Mouse (Mus musculus): Measurements from ENCODE around the gene Chst15. TPM values are rescaled to one million over a fixed set of nuclear protein-coding genes. Genes with fewer than 3 reads are reported as not detected.
A peak's percentile ranks its signal among the peaks of the same experiment; 100 is the strongest.

Gene Chst15
- total RNA-seq, 2 experiments from 2014 or later = 4.6 to 22.1 TPM

GRCm38 (mm10) chr7:132269661-132270060, 47.4 kb downstream of the Chst15 start:
- ATAC-seq (replicated peaks; ENCODE audit: poor library complexity, severe bottlenecking) = no peak

DNA sequence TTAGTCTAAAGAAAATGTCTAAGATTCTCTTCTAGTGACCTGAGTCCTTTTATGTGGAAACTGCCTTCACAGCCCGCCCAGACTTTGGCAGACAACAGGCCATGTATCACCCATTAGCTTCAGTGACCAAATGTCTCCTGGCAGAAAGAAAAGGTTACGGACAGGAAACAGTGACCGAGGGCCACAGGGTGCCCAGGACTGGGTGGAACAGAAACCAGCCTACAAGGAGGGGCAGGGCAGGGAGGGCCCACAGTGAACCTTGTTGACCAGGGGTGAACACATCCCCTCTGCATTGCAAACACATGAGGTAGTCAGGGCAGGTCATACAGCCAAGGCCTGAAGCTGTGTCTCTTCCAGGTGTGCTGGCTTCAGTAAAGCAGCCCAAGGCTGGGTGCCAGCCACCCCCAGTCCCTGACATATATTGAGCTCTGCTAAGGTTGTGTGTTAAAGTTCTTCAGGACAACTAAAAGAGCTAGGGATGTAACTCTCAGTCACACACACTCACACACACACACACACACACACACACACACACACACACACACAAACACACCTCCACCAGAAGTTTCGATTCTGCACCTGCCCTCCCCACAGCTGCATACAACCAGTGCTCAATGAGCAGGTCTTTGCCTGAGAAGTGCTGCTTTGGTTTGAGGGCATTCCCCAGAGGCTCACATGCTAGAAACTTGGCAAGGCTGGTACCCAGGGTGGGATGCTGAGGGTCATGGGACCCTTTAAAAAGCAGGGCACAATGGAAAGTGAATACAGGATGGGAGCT, 49.1 kb downstream of the Chst15 start:
- ATAC-seq (replicated peaks; ENCODE audit: poor library complexity, severe bottlenecking) = no peak

GRCm38 (mm10) chr7:132264763-132265162, 52.3 kb downstream of the Chst15 start:
- no peak for ATAC-seq (replicated peaks; ENCODE audit: poor library complexity, severe bottlenecking)

DNA sequence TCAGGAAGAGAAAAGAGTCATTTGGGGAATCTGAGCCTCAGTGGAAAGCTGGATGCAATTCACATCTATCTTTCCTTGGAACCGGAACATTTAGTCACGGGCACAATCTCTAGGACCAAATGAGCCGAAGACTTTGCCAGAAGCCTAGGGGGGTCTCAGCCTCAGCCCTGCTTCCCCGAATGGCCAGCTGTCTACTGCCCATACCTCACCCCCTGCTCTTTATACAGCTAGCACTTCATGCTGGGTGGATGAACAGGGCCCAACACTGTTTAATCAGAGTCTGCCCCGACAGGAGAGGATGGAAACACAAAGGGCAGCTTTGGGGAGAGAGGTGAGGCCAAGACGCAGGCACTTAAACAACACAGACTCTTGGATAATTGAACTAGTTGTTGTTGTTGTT, 53.8 kb downstream of the Chst15 start:
- ATAC-seq (replicated peaks; ENCODE audit: poor library complexity, severe bottlenecking) = no peak

DNA sequence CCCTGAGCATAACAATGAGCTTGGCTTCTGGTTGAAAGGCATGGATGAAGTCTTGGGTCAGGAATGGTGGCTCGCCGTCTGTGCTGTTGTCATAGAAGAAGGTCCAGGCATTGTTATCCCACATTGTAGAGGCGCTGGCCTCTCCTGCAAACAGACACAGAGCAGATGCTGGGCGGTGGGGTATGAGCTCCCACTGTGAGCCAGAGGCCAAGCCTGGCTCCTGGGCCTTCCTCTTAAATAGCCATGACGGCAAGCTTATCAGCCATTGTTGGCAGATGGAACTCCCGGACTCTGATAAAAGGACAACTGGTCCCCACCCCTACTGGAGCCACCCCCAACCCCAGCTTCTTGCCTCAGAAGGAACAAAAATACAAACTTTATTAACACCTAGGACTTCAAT, 54.3 kb downstream of the Chst15 start:
- ATAC-seq (replicated peaks; ENCODE audit: poor library complexity, severe bottlenecking) = no peak

GRCm38 (mm10) chr7:132261885-132262284, 55.1 kb downstream of the Chst15 start:
- no peak for ATAC-seq (replicated peaks; ENCODE audit: poor library complexity, severe bottlenecking)

DNA sequence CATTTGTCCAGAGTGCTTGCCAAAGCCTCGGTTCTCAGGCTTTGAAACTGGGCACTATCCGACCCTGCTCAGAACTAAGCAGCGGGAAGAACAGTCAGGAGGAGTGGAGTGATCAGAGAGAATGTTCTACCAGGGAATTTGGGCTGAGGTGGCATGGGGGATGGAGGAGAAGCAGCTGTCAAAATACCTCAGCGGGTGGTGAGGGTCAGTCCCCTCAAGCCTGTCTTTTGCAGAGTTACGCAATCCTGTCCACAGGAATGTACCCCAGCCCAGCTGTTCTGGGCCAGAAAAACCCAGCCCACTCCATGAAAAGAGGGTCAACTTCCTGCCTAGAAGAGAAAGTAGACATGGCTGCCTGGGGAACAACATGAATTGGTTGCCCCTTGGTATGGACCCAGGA, 56.4 kb downstream of the Chst15 start:
- no peak for ATAC-seq (replicated peaks; ENCODE audit: poor library complexity, severe bottlenecking)

DNA sequence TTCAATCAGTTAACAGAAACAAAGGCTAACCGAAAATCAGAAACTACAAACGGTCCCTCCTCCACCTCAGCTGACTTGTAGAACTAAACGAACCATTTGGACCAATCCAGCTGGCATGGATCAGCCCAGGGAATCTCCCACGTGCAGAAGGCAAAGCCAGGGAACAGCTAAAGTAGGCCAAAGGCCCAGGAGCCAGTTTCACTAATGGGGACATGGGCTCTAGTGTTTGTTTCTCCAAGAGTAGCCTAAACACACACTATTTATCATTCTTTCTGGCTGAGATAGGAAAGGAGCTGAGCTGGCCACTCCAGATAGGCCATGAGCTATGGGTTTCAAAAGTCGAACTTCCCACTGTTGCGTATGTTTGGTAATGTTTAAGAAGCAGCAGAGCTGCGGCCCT, 58.2 kb downstream of the Chst15 start:
- ATAC-seq (replicated peaks; ENCODE audit: poor library complexity, severe bottlenecking) = no peak

GRCm38 (mm10) chr7:132258216-132258615, 58.8 kb downstream of the Chst15 start:
- no peak for ATAC-seq (replicated peaks; ENCODE audit: poor library complexity, severe bottlenecking)

DNA sequence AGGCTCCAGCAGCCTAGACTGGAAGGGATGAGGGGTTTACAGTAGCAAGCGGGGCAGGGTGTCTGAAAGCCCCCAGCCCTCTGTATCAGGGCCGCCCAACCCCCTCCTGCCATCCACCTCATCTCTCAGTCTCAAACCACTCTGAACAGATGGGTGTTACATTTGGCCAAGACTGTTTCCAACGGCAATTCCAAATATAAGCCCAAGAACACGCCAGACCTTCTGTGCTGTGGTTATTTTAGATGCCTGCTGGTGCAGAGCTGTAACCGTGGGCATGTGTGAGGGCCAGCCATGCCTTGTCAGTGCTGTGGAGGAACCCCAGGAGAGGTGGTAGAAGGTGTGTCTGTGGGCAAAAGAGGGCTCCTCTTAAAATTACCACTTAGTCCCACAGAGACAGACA, 63.5 kb downstream of the Chst15 start:
- ATAC-seq (replicated peaks; ENCODE audit: poor library complexity, severe bottlenecking) = no peak

DNA sequence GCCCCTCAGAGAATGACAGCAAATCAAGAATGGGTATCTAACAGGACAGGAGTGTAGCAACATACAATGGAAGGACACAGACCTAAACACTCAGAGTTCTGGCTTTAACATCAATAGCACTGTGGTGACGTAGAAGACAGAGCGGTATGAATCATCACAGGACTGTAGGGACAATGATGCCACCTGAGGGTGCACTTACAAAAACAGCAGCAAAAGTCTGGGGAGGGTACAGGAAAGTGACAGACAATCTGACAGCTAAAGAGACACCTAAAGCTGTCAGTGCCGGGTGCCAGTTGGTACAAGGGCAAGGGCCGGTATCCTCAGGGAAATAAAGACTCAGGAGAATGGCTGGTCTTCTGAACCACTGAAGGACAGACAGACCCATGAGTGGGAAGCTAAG, 64.0 kb downstream of the Chst15 start:
- no peak for ATAC-seq (replicated peaks; ENCODE audit: poor library complexity, severe bottlenecking)

GRCm38 (mm10) chr7:132249563-132250119, 67.4 kb downstream of the Chst15 start:
- ATAC-seq (replicated peaks; ENCODE audit: poor library complexity, severe bottlenecking) = no peak

GRCm38 (mm10) chr7:132247567-132247966, 69.5 kb downstream of the Chst15 start:
- no peak for ATAC-seq (replicated peaks; ENCODE audit: poor library complexity, severe bottlenecking)

DNA sequence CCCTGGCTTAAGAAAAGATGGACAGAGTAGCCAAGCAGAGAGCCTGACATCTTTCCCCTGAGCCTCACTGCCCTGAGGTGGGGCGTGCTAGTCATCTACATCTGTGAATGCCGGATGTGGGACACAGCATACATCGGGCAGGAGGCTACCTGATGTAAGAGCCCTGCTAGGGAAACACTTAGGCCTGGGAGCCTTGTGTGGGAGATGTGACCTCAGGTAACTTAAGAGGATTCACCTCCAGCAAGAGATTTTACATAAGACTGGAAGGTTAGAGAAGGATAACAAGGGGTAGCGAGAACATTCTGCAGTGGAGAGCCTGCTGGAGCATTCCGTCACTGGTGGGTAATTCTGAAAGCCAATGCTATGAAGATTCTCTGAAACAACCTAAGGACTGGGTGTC, 69.9 kb downstream of the Chst15 start:
- no peak for ATAC-seq (replicated peaks; ENCODE audit: poor library complexity, severe bottlenecking)

DNA sequence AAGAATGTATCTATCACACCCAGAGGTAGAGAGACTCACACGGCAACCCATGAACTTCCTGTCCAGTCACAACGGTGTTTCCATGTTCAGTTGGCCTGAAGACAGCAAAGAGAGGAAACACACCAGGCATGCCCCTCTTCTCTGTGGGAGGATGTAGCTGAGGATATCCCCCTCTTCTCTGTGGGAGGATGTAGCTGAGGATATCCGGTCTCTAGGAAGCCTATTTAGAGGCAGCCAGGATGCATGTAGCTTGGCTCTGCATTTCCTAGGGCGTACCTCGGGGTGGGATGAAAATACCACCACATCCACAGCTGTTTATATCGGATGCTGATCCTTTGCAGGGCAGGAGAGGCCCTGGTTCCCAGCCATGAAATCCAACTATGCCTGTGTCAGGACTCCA, 71.3 kb downstream of the Chst15 start:
- no peak for ATAC-seq (replicated peaks; ENCODE audit: poor library complexity, severe bottlenecking)

- ATAC-seq (replicated peaks; ENCODE audit: poor library complexity, severe bottlenecking) = no peak
Observed at GRCm38 (mm10) chr7:132244637-132245036, 72.4 kb downstream of the Chst15 start.

GRCm38 (mm10) chr7:132243225-132243624, 73.8 kb downstream of the Chst15 start:
- no peak for ATAC-seq (replicated peaks; ENCODE audit: poor library complexity, severe bottlenecking)

GRCm38 (mm10) chr7:132242617-132243141, 74.3 kb downstream of the Chst15 start:
- peak; percentile 91 for ATAC-seq (replicated peaks; ENCODE audit: poor library complexity, severe bottlenecking)

DNA sequence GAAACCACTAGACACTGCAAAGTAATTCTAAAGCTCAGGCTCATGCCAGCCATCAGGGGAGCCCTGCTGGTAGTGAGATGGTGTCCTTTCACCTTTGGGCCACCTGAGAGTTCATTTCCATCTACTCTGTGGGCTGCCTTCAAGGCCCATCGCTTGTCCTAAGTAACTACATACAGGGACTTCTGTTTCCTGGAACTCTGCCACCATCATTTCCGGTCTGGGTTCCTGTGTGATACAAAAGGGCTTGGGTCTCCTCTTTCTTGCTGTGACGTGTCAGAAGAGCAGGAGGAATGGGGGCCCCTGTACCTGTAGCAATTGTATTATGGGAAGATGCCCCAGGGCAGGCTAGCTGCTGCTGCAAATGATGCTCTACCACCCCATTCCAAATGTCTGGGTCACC, 78.1 kb downstream of the Chst15 start:
- ATAC-seq (replicated peaks; ENCODE audit: poor library complexity, severe bottlenecking) = no peak

GRCm38 (mm10) chr7:132237191-132237590, 79.8 kb downstream of the Chst15 start:
- no peak for ATAC-seq (replicated peaks; ENCODE audit: poor library complexity, severe bottlenecking)

GRCm38 (mm10) chr7:132236789-132237188, 80.2 kb downstream of the Chst15 start:
- no peak for ATAC-seq (replicated peaks; ENCODE audit: poor library complexity, severe bottlenecking)

GRCm38 (mm10) chr7:132234250-132234649, 82.8 kb downstream of the Chst15 start:
- no peak for ATAC-seq (replicated peaks; ENCODE audit: poor library complexity, severe bottlenecking)
